Mouse (Mus musculus) retina, postnatal 7 days (tissue): ENCODE data around the gene Me3.

Source experiments
- DNase-seq: peaks from one replicate; pipeline ENCODE4 v3.0.0-alpha.2; 2012; ENCODE audit warnings: low read depth, low spot score

Me3 gene

DNA sequence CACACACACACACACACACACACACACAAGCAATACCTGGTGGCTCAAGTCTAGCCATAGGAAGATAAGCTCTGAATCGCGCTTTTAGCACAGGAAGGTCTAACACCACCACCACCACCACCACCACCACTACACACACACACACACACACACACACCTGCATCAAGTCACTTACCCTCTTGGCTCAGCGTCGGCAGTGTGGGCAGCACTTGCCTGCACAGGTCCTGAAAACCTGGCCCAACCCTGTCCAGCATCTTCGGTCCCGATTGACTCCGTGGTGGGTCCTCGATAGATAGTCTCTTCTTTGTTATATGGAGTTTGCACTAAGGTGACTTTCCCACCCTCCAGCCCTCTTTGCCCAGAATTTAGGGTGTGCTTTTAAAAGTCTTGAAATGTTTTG is 270.8 kb downstream of the Me3 start:
- DNase-seq = no peak

- no peak for DNase-seq
Measured at GRCm38 (mm10) chr7:89903442-89904343, 271.5 kb downstream of the Me3 start, which contains the start of gene Ccdc81. Ccdc81 (minus strand) TSS chr7:89903629.
